Mouse (Mus musculus) myocyte (in vitro differentiated cells): ENCODE results near the gene Tmem56.

ENCODE experiments used
- MAX ChIP-seq: IDR thresholded peaks from one replicate; pipeline ENCODE4 v1.6.1; 2011; ENCODE audit warnings: low read depth, mild to moderate bottlenecking, control low read depth
- MYOD1 ChIP-seq, 3 experiments: IDR thresholded peaks; one replicate each; pipeline ENCODE4 v1.6.1; 2011; ENCODE audit warnings: control low read depth in 2 of 3, low read depth in 2 of 3, mild to moderate bottlenecking in 2 of 3, moderate library complexity in 1 of 3; ENCODE audit not compliant: insufficient read length in 2 of 3, control insufficient read depth in 1 of 3
- POLR2A ChIP-seq: IDR thresholded peaks from one replicate; pipeline ENCODE4 v1.6.1; 2011; ENCODE audit warnings: low read depth, mild to moderate bottlenecking, control low read depth, moderate library complexity; ENCODE audit not compliant: insufficient read length
- POLR2AphosphoS2 ChIP-seq: IDR thresholded peaks from one replicate; pipeline ENCODE4 v1.6.1; 2011; ENCODE audit warnings: low read depth, control low read depth; ENCODE audit not compliant: insufficient read length
- REST ChIP-seq: IDR thresholded peaks from one replicate; pipeline ENCODE4 v1.6.1; 2011; ENCODE audit warnings: mild to moderate bottlenecking, control low read depth, moderate library complexity; ENCODE audit not compliant: insufficient read depth, insufficient read length

DNA sequence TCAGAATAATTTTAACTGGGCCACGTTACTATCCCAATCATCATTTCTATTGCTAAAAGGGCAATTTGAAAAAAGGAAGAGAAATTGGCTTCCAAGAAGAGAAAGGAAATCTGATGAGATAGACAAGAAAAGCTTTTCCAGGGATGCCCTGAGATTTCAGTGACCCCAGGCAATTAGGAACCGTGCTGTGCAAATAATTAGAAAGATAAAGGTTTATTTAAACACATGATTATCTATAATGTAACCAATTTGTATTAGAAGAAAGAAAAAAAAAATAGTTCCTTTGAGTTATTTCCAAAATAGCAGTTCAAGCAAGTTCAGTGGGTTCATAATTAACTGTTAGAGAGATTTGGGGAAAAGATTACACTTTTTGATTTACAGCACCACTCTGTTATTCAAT lies 110.2 kb downstream of the Tmem56 start:
- TF ChIP-seq POLR2AphosphoS2 (no peak), REST (no peak), MAX (no peak), POLR2A (no peak), MYOD1 (IDR thresholded peaks at IDR 0.05; ENCODE audit: control insufficient read depth in 1 of 3, insufficient read length in 2 of 3, low read depth in 2 of 3) (no peak)
